Mouse (Mus musculus) urinary bladder, postnatal 36 days (tissue): ENCODE data around the gene Dmrt3.

Experiments
- DNase-seq, 2 experiments: peaks; one replicate each; pipeline ENCODE4 v3.0.0; 2022; ENCODE audit warnings: low spot score in 2 of 2, mixed read lengths in 1 of 2

Gene Dmrt3

DNA sequence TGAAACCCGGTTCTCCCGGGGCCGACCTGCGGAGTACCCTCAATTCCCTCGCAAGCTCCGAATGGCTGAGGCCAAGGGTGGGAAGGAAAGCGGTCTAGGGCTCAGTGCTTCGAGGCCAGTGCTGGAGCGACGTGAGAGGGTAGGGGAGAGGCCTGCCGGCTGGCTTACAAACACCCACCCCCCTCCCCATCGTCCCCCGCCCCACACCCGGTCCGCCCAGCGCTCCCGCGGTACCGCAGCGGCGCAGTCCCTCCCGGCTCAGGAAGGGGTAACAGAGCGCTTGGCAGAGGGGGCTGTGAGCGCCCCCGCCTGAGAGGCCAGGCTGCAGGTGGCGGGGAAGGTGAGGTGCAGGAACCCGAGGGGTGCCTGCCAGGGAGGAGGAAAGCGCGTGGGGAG lies at the start of gene Dmrt3:
Gene Dmrt3 (plus strand): TSS at position 287 of the 396 bp plus-strand sequence.
- DNase-seq = no peak

DNA sequence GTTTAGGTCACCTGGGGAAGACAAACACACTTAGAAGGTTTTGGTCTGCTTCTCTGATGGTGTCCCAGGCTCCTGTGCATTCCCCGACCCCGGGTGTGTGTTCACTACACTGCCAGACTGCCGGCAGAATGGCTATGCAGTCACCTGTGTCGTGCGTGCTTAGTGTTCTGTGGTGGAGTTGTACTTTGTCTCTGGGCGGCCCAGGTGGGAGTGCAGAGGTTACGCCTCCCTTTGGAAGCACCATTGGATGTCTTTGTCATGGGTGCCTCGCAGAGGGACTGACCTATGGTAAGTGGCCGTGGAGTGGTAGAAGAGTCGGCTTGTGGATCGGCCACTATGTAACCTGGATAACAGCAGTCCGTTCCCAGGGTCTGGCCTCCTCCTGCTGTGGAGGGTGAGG lies 45.7 kb upstream of the Dmrt3 start:
- no peak for DNase-seq

DNA sequence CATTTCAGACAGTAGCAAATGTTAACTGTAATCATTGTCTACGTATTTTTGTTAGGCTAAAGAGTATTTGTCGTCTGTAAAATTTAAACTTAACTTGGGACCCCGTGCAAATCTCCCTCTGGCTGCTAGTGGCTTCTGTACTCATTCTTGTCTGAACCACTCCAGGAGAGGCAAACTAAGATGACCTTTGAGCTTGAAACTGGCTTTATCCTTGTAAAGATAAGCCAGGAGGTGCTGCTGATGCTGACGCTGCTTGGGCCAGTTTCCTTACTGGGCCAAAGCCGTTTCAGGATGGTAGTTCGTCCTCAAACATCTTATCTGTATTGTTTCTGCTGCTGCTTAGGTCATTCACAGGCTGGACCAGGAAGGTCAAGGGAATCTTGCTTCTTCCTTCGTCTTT lies 40.3 kb upstream of the Dmrt3 start:
- no peak for DNase-seq

DNA sequence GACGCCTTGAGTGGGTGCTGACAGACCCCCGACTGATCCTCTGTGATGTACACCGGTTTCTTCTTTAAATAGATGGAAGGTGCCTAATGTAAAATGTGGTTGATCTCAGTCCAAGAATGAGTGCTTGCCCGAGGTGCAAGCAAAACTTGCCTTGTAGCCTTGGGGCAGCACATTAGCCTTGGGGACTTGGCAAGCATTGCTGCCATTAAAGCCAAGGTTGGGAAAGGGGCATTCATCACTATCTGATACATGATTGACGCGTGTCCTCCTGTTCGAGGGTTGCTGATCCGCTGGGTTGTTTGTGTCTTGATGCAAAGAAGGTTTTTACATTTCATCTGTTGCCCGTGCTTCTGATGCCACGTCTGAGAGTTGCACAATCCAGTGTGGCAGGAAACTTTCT lies 35.7 kb upstream of the Dmrt3 start:
- no peak for DNase-seq

DNA sequence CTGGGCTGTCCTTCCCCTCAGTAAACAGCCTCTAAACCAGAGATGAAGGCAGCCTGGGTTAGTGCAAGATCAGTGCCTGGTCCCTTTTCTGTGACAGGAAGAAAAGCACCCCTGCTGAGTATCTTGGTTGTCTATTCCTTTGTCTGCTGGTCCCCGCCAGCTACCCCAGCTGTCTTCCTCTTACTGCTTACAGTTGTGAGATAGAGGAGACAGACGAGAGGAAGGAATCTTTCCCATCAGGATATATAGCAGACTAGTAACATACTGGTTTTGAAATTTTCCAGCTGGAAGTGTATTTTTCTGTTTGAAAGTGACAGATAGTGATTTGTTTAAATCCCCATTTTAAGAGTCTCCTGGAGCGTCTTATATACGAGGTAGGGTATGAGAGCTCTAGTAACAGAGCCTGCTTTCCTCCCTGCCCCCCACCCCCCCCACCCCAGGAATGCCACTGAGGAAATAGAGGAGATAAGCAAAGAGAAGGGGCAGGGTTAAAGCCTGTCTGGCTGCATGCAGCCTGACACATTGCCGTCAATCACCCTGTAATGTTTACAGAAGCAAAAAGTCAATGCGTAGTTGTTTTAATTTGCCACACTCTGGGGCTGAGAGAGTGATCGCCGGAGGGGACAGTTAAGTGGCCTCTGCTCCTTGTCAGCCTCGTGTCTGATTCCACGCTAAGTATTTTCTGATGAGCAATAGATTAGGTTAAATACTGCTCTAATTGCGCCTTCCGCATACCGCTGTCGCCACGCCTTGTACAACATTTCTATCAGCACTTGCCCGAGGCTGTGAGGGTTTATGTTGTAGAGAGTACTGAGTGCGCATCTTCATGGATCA lies 34.9 kb upstream of the Dmrt3 start:
- no peak for DNase-seq

DNA sequence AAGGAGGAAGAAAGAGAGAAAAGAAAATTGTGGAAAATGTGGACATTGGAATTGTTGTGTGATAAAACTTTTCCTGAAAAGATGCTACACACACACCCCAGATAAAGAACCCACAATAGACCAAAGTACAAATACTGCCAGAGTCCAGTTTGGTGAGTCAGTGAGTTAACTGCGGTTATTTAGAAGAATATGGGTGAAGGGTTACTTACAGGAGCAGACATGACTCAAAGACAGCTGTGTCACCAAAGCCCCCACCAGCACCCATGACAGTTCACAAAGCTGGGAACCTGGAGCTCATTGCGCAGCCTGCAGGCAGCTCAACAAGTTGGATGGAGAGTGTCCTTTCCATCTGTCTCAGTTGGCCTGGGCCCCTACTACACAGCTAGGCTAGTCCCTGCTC lies 31.7 kb upstream of the Dmrt3 start:
- DNase-seq = no peak

DNA sequence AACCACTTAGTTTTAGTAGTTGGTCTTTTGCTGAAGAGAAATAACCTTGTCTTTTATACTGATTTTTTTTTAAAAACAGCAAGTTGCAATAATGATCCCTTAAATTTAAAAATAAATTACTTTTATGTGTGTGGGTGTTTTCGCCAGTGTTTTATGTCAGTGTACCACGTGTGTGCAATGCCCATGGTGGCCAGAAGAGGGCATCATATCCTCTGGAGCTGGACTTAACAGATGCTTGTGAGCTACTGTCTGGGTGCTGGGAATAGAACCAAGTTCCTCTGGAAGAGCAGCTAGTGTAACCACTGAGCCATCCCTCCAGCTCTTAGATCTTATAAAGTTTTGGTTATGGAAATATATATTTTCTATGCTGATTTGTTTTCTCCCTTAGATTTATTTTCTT lies 30.7 kb upstream of the Dmrt3 start:
- DNase-seq = no peak

DNA sequence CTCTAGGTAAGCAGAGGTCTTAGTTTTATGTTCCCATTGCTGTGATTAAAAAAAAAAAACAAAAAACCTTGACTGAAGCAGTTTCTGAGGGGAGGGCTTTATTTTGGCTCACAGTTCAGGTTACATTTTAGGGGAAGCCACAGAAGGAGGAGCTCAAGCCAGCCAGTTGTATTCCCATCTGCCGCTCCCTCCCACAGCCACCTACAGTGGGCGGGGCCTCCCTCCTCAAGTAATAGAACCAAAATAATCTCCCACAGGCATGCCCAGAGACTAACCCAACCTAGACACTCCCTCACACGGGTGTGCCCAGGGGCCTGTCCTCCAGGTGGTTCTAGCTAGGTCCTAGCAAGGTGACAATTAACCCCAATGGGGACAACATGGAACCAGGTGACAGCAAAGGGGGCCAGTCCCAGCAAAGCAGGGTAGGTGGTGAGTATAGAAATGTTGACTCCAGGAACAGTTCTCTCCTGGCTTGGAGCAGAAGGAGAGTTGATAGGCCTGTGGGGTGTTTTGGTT lies 12.3 kb upstream of the Dmrt3 start:
- DNase-seq = no peak

DNA sequence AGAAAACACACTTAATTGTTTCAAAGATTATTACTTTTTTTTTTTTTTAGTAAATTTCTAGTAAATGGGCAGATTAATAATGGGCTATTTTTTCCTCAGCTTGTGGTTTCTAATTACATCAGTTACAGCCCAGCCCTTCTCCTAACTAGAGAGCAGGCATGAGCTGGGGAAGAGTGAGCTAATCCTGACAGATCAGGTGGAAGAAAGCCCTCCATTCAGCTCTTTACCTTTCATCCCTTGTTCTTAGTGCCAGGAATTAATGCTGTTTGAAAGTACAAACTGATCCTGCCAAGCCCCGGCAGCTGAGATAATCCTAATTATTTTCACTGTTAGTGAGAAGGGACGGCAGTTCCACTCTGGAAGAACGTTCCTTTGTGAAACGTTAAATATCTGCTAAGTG lies 11.5 kb upstream of the Dmrt3 start:
- no peak for DNase-seq

DNA sequence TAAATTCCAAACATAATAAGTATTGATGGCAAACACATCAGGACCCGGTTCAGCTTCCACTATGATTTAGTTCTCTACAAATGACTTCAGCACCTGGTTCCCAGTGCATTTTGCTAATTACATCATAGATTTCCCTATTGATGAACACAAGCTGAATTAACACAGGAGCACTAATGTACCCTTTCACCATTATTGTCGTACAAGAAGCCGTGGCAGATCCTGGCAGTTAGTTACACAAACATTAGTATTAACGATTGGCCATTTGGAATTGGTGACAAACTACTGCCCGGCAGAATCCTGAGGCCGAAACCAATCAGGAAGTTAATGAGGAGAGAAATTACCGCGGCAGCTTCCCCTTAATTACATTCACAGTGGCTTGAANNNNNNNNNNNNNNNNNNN lies 8.1 kb upstream of the Dmrt3 start:
- no peak for DNase-seq

DNA sequence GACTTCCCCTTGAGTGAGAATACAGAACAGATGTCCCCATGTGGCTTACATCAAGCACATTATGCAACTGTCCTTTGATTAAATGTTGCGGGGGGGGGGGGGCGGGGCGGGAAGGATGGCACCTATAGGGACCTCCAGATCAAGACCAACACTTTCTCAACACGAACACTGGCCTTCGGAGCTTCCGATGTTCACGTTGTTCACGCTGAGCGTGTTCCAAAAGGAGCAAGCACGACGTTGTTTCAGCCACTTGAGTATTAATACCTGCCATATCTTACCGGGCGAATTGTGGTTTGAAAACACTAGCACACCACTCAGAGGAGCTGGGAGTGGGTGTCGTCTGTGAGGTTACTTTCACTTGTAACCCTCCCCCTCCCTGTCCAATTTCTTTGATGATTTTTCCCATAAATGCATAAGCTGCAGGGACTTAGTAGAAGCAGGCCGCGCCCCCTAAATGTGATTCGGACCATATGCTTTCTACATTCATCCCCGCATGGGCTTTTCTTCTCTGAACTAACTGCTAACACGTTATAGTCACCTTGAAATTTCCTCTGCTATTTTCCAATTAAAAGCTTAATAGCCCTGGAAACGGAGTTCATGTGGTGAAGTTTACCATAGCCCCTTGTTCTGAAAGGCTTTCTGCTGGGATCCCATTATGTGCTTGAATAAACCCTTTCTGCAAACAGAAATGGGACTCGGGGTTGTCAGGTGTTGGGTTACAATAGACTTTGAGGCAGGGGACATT lies 2.5 kb upstream of the Dmrt3 start:
- no peak for DNase-seq

DNA sequence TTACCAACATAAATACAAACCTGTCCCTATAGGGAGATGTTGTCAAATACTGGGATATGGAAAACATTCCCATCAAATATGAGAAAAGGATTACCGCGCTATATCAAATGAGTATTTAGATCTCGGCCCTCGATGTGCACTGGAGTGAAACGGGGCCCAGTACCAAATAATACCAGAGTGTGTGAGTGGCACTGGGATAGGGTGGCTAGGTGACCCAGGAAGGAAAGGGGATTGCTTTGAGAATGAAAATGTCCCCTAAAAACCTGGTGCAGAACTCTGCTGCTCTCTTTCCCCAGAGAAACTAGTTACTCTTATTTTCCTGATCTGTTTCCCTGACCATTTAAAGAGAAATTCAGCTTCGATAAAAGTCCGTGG lies 1.9 kb upstream of the Dmrt3 start:
- no peak for DNase-seq

DNA sequence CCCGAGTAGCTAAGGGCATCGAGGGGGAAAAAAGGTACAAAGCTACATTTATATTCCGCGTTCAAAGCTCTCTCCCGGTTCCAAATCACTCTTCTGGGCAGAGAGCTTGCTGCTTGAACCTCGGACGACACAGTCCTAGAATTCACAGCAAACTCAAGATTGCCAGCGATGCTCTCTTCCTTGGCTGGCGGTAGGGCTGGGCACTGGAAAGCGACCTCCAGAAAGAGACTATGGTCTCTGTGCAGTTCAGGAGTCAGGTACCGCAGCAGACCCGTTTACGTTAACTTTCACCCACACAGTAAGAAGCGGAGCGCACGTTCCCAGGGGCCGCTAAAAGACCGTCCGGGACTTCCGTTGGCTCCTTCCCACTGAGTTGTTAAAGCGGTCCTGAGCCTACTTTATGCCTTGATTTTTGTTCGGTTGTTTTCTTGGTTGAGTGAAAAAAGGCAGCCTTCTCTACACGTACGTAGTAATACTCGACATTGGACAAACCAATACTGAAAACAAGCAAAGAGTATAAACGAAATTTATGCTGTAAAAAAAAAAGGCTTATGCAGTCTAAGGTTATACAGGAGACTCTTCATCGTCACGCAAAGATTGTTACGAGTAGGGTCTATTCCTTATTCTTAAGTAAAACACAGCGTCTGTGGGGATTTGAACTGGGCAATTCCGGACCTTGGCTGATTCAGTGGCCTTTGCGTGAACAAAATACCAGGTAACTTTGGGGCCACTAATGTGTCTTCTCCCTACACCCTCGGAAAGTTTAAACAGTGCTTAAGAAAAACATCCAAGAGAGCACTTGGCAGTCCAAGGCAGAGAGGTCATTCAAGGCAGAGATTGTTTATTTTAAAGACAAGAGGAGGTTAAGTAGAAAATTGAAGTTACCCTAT lies 895 bp upstream of the Dmrt3 start:
- DNase-seq = no peak

DNA sequence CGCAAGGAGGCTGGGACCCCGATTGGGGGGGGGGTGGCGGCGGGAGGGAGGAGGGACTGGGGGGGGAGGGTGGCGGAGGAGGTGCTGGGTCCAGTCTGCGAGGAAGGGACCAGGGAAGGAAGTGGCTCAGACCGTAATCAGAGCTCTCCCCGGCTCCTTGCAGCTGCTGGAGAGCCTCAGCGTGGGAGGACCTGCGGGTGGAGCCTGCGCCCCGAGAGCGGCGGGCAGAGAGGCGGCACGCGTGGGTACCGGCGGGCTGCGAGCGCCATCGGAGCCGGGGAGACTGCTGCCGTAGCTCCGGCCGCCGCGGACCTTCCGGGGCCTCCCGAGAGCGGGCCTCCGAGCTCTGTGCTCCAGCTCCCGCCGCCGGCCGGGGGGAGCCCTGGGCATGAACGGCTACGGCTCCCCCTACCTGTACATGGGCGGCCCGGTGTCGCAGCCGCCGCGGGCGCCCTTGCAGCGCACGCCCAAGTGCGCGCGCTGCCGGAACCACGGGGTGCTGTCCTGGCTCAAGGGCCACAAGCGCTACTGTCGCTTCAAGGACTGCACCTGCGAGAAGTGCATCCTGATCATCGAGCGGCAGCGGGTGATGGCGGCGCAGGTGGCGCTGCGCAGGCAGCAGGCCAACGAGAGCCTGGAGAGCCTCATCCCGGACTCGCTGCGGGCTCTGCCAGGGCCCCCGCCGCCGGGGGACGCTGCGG lies 460 bp downstream of the Dmrt3 start:
- no peak for DNase-seq

DNA sequence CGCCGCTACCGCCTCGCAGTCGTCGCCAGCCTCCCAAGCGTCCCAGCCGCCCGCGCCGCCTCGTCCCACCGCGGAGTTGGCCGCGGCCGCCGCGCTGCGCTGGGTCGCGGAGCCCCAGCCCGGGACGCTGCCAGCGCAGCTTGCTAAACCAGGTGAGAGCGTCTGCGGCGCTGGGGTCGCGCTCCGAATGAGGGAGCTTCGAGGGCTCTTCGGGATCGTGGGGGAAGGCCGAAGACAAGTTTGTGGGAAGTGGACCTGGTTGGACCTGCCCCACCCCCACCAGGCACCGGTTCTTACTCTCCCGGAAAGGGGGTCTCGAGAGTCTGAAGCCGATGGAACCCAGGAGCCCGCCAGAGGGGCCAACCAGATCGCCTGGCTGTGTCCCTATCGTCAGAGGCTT lies 1.0 kb downstream of the Dmrt3 start:
- DNase-seq = no peak

DNA sequence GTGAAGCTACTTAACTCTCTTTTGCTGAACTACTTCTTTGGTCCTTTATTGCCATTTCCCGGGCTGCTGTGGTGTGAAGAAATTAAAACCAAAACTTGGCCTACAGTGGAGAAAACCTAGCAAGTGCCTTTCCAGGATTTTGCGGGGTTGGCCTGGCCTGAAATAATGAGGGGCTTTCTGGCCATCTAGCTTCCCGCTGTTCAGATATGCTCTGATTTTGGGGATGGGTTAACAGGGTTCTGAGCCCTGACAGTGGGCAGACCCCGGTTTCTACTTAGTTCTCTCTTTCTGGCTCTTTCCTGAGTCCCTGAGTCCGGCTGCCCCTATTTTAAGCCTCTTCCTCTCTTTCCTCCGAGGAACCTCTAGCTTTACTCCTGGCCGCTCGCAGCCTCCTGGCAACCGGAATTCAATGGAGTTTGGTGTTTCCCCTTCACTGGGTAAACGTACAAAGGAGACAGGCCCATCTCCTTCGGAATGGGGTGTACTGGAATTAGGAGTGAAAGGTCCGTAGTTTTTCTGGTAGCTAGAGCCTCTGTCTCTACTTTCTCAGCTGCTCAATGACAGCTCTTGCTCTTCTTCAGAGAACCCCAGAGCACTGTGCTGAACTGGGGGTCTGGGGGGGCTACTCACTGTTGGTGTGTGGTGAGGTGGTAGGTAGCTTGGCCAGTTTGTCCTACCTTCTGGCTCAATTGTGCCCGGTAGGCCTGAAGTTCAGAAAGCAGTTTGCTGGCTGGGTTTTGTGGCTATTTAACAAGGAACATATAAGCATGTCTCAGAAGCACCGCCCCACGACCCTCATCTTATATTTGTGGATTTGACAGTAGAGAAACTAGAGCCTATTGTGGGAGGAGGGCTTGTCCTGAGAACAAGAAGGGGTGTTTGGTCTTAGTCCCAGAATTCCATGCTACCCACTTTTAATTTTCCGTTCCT lies 2.0 kb downstream of the Dmrt3 start:
- no peak for DNase-seq

DNA sequence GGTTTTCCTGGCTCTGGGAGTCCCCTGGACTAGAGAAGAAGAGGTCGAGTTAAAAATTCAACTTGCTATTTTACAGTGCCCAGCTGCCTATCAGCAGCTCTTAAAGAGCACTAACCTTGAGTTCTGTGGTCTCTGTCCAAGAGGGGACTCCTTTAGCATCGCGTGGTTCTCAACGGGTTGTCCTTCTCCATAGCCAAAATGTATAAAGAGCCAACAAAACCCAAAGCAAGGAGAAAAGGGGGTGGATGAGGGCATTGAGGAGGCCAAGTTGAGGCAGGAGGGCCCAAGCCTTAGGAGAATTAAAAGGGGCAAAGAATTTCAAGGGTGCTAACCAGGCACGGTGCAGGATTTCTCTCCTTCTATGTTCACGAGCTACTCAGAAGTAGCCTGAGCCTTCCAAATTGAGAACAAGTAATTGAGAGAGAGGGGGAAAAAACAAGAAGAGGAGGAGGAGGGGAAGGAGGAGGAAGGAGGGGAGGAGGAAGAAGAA lies 2.8 kb downstream of the Dmrt3 start:
- no peak for DNase-seq

DNA sequence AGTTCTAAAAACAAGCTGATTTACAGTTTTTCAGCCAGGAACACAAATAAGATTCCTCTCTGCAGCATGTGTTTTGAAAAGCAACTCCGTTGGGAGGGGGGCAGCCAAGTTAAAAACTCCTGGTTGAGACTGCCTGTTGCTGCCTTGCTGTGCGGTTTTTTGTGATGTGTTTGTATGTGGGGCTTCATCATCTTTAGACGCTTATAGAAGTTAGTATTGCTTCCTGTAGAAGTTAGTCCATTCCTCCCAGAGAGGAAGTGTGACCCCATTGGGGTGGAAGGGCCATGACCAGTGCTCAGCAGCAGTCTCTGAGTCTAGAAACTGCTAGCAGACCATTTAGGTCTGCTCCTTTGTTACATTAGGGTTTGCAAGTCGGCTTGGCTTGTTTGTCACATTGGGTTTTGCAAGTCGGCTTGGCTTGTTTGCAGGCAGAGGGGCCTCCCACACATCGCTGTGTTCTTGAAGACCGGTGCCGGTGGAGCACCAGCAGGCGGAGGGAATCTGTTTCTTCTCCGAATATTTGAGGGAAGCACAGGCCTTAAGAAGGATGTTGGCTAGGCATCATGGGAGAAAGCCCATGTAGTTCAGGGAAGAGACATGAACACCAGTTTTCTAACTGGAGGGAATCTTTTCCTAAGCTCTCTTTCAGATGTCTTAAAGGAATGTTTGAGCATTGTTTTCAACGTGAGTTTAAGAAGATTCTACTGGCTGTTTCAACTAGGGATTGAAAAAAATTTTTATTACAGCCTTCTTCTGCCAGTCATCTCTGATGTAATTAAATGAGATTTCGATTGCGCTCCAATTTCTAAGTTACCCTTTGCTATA lies 3.6 kb downstream of the Dmrt3 start:
- DNase-seq = no peak

DNA sequence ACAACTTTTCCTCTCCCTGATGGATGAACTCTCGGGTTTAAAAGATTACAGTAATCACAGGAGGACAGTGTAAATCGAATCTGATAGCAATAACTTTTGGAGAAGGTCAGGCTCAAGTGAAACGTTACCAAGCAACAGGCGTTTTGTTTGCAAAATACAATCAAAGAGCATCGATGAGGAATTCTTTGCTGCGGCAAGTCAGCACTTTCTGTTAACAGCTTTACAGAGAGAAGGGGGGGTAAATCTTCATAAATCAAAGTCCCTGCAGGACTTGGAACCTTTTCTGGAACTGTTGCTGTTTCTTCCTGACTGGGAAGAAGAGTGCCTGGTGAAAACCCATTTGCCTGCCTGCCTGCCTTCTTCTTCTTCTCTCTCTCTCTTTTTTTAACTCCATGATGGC lies 5.8 kb downstream of the Dmrt3 start:
- DNase-seq = no peak
